Mouse (Mus musculus) lung, adult 2 months (tissue): ENCODE measurements around the gene Tmem198.

Experiments
- CTCF ChIP-seq: fragments of 200-500 bp; IDR thresholded peaks from 2 replicates; pipeline ENCODE4 v1.5.1; 2011; ENCODE audit warnings: mild to moderate bottlenecking, low read length, control low read depth; ENCODE audit not compliant: insufficient read depth
- POLR2A ChIP-seq: fragments of 200-500 bp; IDR thresholded peaks from 2 replicates; pipeline ENCODE4 v1.6.1; 2011; ENCODE audit warnings: low read depth, mild to moderate bottlenecking, control low read depth, low read length, borderline replicate concordance; ENCODE audit errors: extremely low read depth

GRCm38 (mm10) chr1:75449377-75450135 lies 29.8 kb upstream of the Tmem198 start:
- no peak for TF ChIP-seq CTCF
- TF ChIP-seq POLR2A, result no peak
